In genomic region chr10:61647790-61648736, GRCm38 (mm10) we compare ENCODE assay signal across 8 mouse cellular contexts. TPM values are rescaled to one million over a fixed set of nuclear protein-coding genes. Genes with fewer than 3 reads are reported as not detected.
A peak's percentile ranks its signal among the peaks of the same experiment; 100 is the strongest.
DNase-seq lines count a peak whose midpoint lies in the region; ATAC-seq lines count a peak whose summit lies in the region.

Gene Ppa1, plus strand, starts transcription at chr10:61648552.

- H3K4me2 ChIP-seq in hindbrain, embryonic 11.5 days (replicated peaks; ENCODE audit: low read depth, low read length): peak within 1 kb of the TSS; percentile 88

- no peaks in the 10 kb centered on the region for H3K4me1 ChIP-seq in hindbrain, embryonic 11.5 days (replicated peaks; ENCODE audit: control insufficient read depth, insufficient read depth, low read length)

- peak; percentile 91 for DNase-seq in MN1 (ENCODE audit: low spot score)
- DNase-seq in cerebellum, adult 9-10 months: peak; percentile 84
- DNase-seq in frontal cortex, adult 2 months (ENCODE audit: extremely low spot score in 1 of 2, low spot score in 1 of 2): peak in 1 of 2 experiments; percentile 87
- peak; percentile 94 for DNase-seq in hindbrain, embryonic 11.5 days (ENCODE audit: low spot score)
- peak; percentile 77 to 85 for DNase-seq in layer of hippocampus, postnatal 14 days (ENCODE audit: low spot score in 2 of 2)
- DNase-seq in lung, postnatal 14 days: peak; percentile 87
- peak; percentile 81 for DNase-seq in retina, adult 2 months (ENCODE audit: low read depth, low spot score)
- peak; percentile 78 to 85 for DNase-seq in thymus, postnatal 36 days

- H3K27me3 ChIP-seq in hindbrain, embryonic 11.5 days (ENCODE audit: control insufficient read depth, insufficient read depth, low read length): no peaks in the 10 kb centered on the region

- 3% methylated on average over 45 of the region's 50 CpGs for WGBS in hindbrain, embryonic 11.5 days

- peak; percentile 98 for ATAC-seq in hindbrain, embryonic 11.5 days (ENCODE audit: low FRiP score)

- no peaks in the 10 kb centered on the region for H3K9me3 ChIP-seq in hindbrain, embryonic 11.5 days (ENCODE audit: control insufficient read depth, low read length)

- H3K4me3 ChIP-seq in hindbrain, embryonic 11.5 days (ENCODE audit: low read depth, low read length): peak within 1 kb of the TSS; percentile 84

- peak within 1 kb of the TSS; percentile 79 for H3K27ac ChIP-seq in hindbrain, embryonic 11.5 days (ENCODE audit: low read depth, low read length)

- H3K9ac ChIP-seq in hindbrain, embryonic 11.5 days (ENCODE audit: low read depth, low read length): peak within 1 kb of the TSS; percentile 86

- H3K36me3 ChIP-seq in hindbrain, embryonic 11.5 days (ENCODE audit: control insufficient read depth, insufficient read depth, low read length): no peaks in the 10 kb centered on the region

RNA-seq across cellular contexts. Expression of gene Ppa1, which starts in this region (rescaled TPM):
- 105 and 113 TPM in 2 replicates for polyA plus RNA-seq in frontal cortex, adult 2 months (2012; rRNA removed)
- 276 and 297 TPM in 2 replicates for polyA plus RNA-seq in hindbrain, embryonic 11.5 days (2014; fragmentation: Nextera tagmentation; extraction: Ambion mirVana)
- total RNA-seq in layer of hippocampus, postnatal 14 days (2021): 100 to 1,000 TPM; 102 to 108 TPM
